Mouse (Mus musculus) testis, adult 2 months (tissue): ENCODE results near the gene Slc35b3.

ENCODE experiments used
- CTCF ChIP-seq: fragments of 200-500 bp; IDR thresholded peaks from 2 replicates; pipeline ENCODE4 v1.5.1; 2012; ENCODE audit warnings: low read depth, mild to moderate bottlenecking, inconsistent platforms, low read length, moderate library complexity; ENCODE audit not compliant: control insufficient read depth, insufficient read depth, insufficient replicate concordance
- POLR2A ChIP-seq: fragments of 200-500 bp; IDR thresholded peaks from 2 replicates; pipeline ENCODE4 v1.6.1; 2012; ENCODE audit warnings: low read depth, mild to moderate bottlenecking, inconsistent platforms, low read length, moderate library complexity; ENCODE audit not compliant: control insufficient read depth

GRCm38 (mm10) chr13:38938433-38938832 is 22.2 kb downstream of the Slc35b3 start:
- TF ChIP-seq CTCF (no peak), POLR2A (no peak)
